Mouse (Mus musculus) layer of hippocampus, postnatal 14 days (tissue): ENCODE measurements around the gene Inpp5a. TPM values are rescaled to one million over a fixed set of nuclear protein-coding genes. Genes with fewer than 3 reads are reported as not detected.

Experiments
- DNase-seq, 2 experiments: peaks; one replicate each; pipeline ENCODE4 v3.0.0; 2021 to 2022; ENCODE audit warnings: low spot score in 2 of 2, mixed read lengths in 1 of 2
- total RNA-seq, 2 experiments: library from RNA; stranded (reverse); gene quantifications; 2 replicates each; pipeline ENCODE4 v1.2.3; 2021

The Inpp5a gene
- total RNA-seq, 2 experiments from 2014 or later: 41.1 to 41.2 TPM

DNA sequence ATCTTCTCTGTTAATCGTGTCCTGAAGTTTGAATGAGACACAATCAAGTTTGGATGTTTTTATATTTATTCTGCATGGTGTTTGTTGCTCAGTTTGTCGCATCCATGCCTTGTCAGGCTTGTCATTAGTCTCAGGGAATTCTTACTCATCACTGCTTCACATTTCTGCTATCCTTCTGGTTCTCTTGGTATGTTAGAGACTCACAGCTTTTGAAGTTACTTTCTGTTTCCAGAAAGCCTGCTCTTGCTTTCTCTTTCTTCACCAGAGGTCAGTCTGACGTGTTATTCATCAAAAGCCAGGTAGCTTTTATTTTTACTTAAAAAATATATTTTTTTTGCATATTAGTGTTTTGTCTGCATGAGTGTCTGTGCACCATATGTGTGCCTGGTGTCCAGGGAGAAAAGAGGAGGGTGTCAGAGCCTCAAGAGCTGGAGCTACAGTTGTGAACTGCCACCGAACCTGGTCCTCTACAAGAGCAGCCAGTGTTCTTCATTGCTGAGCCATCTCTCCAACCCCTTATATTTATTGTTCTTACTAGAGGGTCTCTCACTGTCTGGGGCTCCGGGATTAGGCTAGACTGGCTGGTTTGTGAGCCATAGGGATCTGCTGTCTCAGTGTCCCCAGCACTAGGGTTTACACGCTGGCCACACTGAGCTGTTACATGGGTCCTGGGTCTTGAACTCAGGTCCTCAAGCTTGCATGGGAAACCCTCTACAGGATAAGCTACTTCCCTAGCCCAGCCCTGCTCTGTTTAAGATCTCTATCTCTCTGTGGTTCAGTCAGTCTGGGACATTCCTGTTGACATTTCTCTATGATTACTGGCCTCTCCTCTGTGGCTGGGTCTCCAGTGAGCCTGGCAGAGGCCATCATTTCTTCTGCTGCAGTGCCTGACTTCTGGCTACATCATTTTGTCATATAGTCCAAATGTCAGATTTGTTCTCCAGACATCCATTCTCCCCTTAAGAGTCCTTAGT is 51.3 kb downstream of the Inpp5a start:
- DNase-seq: no peak

DNA sequence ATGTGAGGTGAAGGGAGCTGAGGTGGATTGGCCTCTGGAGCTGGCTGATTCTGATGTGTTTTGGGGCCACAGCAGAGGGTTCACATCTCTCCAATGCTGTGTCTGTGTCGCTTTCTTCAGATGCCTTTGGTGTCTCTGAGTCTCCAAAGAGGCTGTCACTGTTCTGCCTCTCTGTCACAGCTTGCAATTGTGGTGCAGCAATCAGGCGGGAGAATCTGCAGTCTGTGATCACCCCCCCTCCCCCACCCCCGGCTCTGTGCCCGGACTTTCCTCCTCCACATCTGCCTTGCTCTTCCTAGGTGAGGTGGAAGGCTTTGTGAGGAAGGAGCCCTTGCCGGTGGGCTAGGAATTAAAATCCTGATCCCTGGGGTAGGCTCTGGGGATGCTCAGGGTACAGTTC is 52.1 kb downstream of the Inpp5a start:
- no peak for DNase-seq

DNA sequence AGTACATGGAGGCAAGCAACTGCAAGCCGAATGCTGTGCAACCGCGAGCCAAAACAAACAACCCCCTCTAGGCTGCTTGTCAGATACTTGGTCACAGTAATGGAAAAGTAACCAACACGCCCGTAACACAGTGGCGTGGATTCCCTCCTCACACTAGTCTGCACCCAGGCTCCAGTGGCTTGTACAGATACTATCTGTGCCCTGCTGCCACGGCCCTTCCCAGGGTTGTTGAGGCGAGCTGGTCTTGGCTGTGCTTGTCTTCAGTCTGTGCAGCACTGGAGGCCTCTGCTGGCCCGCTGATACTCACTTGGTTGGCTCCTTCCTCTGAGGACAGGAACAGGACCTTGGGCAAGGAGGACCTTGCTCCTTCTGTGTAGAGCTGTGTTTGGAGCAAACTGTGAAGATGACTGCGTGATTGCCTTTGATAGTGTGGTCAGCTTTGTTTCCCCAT is 52.9 kb downstream of the Inpp5a start:
- no peak for DNase-seq

DNA sequence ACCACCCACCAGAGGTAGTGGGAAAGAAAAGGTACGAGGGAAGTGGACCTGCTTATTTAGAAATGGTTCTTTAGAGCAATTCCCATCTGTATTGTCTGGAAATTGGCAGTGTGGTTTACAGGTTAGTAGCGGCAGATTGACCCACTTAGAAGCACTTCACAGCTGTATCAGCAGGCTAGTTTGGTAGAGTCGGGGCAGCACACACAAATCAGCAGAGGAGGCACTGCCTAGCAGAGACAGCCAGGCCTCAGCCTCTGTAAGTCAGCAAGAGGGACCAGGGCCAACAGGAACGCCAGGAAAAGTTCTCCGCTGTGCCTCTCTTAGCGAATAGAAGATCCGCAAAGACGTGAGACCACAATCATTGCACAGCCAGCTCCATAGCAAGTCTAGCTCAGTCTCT is 56.7 kb downstream of the Inpp5a start:
- DNase-seq: no peak

DNA sequence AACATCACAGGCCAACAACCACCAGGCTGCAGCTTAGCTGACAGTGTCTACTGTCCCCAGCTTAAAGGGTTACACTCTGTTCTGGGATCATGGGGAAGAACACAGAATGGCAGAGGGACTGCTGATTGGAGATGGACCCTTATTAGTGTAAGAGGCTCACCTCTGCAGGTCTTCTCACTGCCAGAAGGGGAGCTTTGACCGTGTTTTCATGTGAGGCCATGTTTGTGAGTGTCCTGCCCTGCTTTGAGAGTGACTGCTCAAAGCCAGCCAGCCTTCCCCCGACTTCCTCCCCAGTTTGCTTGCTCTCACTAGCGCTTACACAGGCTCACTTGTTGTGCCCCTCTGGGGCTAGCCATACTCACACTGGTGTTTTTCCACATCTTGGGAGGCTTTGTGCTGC is 58.5 kb downstream of the Inpp5a start:
- DNase-seq: no peak

DNA sequence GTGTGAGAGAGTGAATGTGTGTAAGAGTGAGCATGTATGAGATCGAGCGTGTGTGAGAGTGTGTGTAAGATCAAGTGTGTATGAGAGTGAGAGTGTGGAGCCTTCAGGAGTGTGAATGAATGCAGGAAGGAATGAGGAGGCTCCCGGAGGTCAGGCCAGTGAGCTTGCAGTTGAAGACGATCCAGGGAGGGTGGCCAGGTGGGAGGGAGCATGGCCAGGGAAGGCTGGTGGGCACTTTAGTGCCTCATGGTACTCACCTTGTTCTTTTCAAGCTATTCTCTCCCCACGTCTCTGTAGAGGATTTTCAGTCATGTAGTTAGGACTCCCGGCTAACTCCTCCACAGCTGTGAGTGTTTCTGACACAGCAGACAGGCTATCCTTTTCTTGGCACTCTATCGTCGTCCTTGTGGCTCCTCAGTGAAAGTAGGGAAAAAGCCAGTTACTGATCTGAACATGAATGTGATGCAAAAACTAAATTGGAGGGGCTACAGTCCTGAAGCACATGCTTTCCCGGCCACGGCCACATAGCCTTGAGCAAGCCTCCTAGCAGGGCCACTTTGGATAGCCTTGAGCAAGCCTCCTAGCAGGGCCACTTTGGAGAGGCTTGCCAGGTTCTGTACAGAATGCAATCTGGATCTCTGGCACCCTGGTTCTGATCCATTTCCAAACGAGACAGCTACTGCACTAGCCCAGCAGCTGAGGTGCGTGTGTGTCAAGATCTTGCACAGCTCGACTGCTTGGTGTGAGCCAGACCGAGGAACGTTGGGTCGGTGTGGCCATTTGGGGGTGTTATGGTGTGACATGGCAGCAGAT is 61.5 kb downstream of the Inpp5a start:
- no peak for DNase-seq

DNA sequence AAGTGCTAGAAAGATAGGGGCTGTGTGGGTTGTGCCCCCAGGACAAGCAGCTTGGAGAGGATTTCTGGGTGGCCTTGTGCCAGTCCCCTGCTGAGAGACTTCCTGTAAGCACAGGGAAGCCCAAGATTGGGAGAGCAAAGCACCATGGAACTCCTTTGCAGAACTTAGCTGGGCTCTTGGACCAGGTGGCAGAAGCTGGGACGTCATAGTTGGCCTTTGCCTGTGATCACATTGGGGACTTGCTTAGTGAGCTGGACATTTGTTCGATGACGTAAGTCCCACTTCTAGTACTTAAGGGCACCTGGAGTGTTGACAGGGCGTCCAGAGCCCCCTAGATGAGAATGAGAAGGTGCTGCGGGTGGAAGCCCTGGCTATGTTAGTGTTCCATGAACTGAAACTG is 62.8 kb downstream of the Inpp5a start:
- no peak for DNase-seq

DNA sequence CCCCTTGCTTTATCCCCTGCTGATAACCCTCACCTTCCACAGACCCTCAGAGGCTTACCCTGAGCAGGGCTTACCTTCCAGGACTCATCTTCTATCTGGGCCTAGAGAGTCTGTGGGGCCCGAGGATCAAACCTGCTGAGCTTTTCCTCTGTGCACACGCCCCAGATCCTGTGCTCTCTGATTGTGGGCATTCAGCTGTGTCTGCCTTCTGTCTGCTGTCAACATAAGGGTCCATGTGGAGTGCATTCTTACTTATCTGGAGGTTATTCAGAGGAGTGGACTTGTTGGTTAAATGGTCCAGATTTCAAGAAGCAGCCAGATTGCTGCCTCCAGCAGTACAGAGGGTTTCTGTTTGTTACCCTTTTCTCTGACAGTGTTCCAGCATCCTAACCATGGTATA is 63.3 kb downstream of the Inpp5a start:
- DNase-seq: no peak

DNA sequence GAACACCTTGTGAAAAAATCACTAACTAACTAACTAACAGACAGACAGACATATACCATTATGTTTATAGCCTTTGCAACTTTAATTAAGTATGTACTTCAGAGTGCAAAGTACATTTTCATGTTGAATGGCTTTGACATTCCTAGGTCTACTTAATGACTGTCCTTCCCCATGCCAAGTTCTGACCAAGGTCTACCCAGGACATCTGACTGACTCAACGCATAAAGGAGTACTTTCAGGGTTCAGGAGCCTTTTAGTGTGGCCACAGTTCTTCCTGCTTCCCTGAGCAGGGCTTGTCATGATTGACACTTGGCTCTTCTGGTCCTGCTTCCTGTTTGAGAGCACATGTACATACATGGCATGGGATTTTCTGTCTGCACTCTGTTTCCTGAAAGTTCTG is 64.3 kb downstream of the Inpp5a start:
- no peak for DNase-seq

DNA sequence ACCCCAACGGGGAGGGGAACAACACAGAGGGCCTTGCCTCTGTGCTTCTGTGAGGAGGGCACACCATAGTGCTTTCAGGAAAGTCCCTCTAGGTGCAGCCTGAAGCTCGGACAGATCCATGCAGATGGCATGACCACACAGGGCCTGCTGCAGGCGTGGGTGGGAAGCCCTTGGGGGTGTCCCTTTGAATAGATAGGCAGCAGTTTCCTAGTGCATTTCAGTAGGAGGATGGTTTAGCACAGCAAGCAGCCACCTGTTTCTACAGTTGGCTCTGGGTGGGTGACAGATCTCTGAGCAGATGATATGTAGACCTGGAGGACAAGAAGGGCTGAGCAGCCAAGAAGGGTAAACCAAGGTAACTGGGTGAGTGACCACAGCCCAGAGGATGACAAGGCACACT is 65.4 kb downstream of the Inpp5a start:
- DNase-seq: peak in 1 of 2 experiments; percentile 55

DNA sequence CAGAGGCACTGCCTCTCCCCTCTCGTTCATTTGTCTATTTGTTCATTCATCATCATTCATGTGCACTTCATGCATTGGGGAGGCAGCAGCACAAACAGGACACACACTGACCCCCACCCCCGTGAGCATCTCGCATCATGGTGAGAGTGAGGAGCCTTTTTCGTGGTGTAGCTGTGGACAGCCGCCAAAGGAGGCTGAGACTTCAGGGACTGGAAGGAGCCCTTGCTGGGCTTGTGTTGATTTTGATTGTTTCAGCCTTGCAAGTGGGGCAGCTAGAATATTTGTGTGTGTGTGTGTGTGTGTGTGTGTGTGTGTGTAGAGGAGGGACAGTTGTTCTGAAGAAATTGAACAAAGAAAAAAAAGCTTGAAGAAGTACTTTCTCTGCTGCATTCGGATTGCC is 67.8 kb downstream of the Inpp5a start:
- DNase-seq: no peak

DNA sequence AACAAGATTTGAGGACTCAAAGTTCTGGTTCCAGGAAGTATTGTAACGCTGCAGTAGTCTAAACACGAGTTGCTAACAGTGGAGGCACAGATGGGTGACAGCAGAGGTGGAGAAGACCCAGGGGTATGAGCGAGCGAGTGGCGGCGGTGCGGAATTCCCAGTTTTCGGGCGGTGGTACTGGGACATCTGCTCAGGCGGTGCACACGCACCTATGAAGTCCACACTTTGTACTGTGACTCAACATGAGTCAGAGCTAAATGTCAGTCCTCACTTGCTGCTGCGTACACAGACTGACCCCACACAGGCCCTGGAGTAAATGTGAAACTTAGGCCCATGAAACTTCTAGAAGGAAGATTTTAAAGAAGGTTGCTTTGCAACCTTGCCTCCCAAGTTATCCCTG is 72.4 kb downstream of the Inpp5a start:
- no peak for DNase-seq

DNA sequence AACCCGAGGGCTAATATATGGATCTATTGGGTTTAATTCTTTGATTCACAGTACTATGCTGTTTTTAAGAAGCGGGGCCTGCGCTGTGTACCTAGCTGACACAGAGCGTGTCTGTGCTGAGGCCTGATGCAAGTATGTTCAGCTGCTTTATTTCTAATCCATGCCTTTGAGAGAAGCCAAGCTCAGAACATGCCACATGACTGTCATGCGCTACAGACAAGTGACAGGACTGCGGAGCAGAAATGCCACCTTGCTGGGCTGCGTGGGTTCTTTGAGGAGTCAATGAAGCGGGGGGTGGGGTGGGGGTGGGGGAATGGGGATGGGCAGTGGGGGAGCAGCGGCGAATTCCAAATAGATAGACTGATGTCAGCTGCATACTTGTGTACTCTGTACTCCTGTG is 73.2 kb downstream of the Inpp5a start:
- DNase-seq: no peak

DNA sequence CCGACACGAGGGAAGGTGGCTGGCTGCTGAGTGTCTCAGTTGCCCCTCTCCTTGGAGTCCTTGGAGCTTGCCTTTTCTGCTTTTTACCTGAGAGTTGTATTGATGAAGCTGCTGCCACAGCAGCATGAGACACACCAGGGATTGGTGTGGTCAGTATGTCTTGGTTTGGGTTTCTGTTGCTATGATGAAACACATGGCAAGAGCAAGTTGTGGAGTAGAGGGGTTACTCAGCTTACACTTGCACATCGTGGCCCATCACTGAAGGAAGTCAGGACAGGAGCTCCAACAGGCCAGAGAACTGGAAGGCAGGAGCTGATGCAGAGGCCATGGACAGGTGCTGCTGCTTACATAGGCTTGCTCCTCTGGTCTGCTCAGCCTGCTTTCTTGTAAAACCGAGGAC is 76.6 kb downstream of the Inpp5a start:
- DNase-seq: no peak

DNA sequence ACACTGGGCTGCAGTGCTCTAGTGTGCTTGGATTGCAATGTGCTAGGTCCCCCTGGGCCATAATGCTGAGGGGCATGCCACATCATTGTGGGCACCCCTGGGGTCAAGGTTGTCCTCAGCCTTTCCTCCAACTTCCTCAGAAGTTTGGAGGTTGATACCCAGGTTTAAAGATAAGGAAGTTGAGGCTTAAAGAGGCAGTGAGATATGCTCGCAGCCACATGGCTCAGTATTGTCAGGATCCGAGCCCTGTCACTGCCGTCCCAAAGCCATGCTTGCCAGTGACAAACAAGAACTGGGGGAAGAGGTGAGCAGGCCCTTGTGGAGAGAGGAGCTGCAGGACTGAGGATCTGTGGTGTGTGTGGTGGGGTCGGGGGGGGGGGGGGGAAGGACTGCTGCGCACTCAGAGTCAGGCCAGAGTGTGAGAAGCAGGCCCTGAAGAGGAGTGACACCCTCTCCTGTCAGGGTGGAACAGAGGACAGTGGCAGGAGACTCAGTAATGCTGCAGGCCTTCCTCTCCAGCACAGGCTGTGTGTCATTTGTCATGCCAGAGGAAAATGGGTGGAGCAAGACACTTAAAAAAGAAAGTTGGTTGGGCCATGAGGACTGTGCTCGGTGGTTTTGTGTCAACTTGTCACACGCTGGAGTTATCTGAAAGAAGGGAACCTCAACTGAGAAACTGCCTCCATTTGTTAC is 77.7 kb downstream of the Inpp5a start:
- DNase-seq: no peak

DNA sequence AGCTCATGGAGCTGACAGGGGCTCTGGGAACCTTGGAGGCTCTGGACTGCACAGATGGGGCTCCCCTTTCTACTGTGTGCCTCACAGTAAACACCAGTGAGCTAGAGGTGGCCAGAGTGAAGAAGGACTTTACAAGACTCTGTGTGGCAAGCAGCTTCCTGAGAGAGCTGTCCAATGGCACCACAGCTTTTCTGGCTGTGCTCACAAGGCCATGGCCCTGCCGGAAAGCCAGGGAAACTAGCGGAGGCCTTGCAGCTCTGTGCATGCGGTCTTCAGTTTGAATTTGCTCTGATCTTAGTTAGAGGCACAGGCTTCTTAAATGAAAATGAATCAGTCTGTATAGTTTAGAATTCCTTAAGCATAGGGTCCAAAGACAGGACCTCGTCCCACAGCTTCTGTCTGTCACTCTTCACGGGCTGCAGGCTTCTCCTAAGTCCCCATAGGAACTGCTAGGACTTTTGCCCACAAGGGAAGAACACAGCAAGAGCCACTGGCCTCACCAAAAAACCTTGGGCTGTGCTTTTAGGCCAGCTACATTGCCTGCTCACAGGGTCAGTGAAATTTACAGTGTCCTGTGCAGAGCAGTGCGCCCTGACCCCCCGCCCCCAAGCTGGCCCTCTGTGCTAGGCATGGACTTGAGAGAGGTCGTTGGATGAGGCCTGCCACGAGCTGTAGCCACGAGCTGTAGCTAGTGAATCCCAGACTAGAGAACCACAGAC is 78.4 kb downstream of the Inpp5a start:
- no peak for DNase-seq

DNA sequence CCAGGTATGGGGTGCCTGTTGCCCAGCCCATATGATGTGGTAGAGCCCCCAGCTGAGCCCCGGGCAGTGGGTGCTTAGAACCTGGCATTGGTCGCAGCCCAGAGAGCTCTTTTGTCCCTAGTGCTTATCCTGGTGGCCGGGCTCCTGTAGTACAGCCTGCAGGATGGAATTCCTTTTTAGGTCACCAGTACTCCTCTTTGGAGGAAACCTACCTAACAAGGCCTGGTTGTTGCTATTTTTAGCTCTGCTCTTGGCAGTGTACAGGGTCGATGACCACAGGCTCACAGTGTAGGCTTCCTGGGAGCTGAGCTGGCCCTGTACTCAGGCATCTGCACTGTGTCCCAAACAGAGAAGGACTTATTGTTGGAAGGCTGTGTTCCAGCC is 79.0 kb downstream of the Inpp5a start:
- no peak for DNase-seq

DNA sequence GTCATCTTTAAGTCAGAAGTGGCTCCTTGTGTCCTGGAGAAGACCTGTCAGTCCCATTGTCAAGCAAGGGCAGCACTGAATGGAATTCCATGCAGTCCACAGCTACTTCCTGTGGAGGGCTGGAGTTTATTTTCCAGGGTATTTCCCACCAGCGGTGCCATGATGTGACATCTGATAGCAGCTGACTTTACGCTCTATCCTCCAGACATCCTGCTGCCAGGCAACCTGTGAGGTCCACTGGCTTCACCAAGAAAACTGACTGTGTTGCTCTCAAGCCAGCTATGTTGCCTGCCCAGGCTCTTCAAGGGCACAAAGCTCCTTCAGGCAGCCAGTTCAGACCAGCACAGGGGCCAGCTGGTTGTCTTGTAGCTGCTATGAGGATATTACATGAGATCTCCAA is 79.5 kb downstream of the Inpp5a start:
- DNase-seq: no peak

DNA sequence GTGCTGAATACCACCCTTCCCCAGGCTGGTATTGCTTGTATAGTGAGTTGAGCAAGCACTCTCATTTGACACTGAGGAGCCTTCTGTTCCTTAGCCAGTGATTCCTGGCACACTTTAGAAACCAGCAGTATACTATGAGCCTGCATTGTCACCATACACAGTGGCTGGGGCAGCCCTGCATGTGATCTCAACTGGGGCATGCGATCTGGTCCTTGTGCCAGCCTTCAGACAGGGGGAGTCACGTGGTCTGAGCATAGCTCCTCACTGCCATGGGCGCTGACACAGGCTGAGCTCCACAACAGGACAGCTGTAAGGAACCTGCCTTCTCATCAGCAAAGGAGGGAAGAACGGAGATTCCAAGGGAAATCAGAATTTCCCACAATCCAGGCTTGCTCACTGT is 80.5 kb downstream of the Inpp5a start:
- DNase-seq: no peak

DNA sequence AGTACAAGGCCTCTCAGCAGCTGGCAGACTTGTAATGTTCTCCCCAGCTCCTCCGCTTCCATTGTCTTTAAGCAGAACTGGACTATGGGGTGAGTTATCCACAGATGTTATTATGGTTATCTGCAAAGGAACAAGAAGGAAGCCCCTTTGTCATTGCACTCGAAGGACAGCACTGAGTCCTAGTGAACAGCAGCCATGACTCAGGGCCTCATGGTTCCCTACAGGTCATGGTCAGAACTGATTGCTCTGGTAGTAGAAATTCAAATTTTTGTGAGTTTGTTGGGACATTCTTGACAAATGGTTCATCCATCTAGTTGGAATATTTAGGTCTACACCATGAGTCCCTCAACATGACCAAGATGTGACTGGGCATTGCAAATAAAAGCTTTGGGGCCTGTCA is 81.6 kb downstream of the Inpp5a start:
- DNase-seq: no peak

DNA sequence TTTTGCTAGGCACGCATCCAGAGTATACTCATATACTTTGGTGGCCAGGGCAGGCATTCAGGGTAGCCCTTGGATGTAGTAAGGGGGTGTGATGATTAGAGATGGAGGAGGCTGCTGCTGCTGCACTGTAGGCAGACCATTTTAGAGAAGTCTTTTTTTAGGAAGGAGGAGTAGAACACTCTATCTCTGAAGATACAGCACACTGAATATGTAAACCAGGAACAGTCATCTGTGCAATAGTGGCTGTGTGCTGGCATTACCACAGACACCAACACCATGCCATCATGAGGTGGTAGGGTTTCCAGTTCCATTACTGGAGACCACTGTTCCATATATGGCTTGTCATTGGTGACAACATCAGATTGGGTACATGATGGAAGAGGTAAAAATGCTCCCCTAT is 83.1 kb downstream of the Inpp5a start:
- no peak for DNase-seq
